Mouse (Mus musculus) WW6 (cell line): Measurements from ENCODE around the gene Noct.
"Not testable (repeated sequence)": the region's sequence is repeated elsewhere in the genome, so short reads cannot be mapped to it uniquely, and the experiment has no call there.

Source experiments
- DNase-seq: peaks from one replicate; pipeline ENCODE4 v3.0.0-alpha.2; 2013; ENCODE audit warnings: low read depth, low spot score

Noct gene

GRCm38 (mm10) chr3:51204897-51205296 is 19.4 kb upstream of the Noct start:
- DNase-seq = no peak

GRCm38 (mm10) chr3:51206521-51206920 is 17.7 kb upstream of the Noct start:
- DNase-seq = no peak

GRCm38 (mm10) chr3:51208633-51209032 is 15.6 kb upstream of the Noct start:
- DNase-seq = no peak

- no peak for DNase-seq
These were observed 14.5 kb upstream of the Noct start for GRCm38 (mm10) chr3:51209503-51210314.

GRCm38 (mm10) chr3:51210485-51210884 is 13.8 kb upstream of the Noct start:
- DNase-seq = no peak

- DNase-seq = no peak
These were observed 11.1 kb upstream of the Noct start for GRCm38 (mm10) chr3:51213111-51213510.

- no peak for DNase-seq
These were observed 8.6 kb upstream of the Noct start for GRCm38 (mm10) chr3:51215681-51216080.

GRCm38 (mm10) chr3:51216351-51216750 is 7.9 kb upstream of the Noct start:
- not testable (repeated sequence) for DNase-seq

- not testable (repeated sequence) for DNase-seq
These were observed 5.9 kb upstream of the Noct start for GRCm38 (mm10) chr3:51218385-51218784.

GRCm38 (mm10) chr3:51219213-51219612 is 5.0 kb upstream of the Noct start:
- no peak for DNase-seq

GRCm38 (mm10) chr3:51220846-51221245 is 3.4 kb upstream of the Noct start:
- DNase-seq = no peak

- DNase-seq = no peak
These were observed 2.4 kb upstream of the Noct start for GRCm38 (mm10) chr3:51221847-51222246.

- no peak for DNase-seq
These were observed 1.9 kb upstream of the Noct start for GRCm38 (mm10) chr3:51222302-51222701.

GRCm38 (mm10) chr3:51222834-51223460 is 1.3 kb upstream of the Noct start:
- DNase-seq = no peak

GRCm38 (mm10) chr3:51223556-51223955 is 691 bp upstream of the Noct start:
- no peak for DNase-seq

- no peak for DNase-seq
These were observed 1.0 kb downstream of the Noct start for GRCm38 (mm10) chr3:51225226-51225750.

- no peak for DNase-seq
These were observed 1.7 kb downstream of the Noct start for GRCm38 (mm10) chr3:51225979-51226378.

- DNase-seq = no peak
These were observed 2.4 kb downstream of the Noct start for GRCm38 (mm10) chr3:51226601-51227000.

- DNase-seq = no peak
These were observed 4.0 kb downstream of the Noct start for GRCm38 (mm10) chr3:51228038-51228820.

GRCm38 (mm10) chr3:51228821-51229205 is 4.6 kb downstream of the Noct start:
- no peak for DNase-seq

- no peak for DNase-seq
These were observed 5.0 kb downstream of the Noct start for GRCm38 (mm10) chr3:51229226-51229625.
